Mouse (Mus musculus): ENCODE measurements around the gene Zkscan4.

The Zkscan4 gene

GRCm38 (mm10) chr13:21530136-21530535, 51.4 kb downstream of the Zkscan4 start:
- no peak for DNase-seq (ENCODE audit: low spot score)

DNA sequence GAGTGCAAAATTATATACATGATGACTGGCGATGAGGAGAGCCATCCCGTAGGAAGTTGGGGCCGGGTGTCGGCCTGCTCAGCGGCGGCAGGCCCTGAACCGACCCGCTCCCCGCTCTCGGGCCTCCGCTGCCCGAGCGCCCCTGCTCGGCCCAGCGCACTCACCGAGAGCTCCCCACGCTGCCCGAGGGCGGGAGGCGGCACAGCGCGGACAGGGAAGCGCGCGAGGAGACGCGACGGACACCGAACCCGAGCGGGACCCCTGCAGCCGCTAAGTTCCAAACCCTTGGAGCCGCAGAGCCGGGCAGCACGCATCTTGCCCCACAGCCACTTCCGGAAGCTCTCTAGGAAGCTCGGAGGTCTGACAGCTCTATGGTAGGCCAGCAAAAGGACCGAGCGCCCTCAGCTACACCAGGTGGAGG, 52.1 kb downstream of the Zkscan4 start, which contains the start of gene Zkscan8:
TSS of gene Zkscan8 (minus strand) at position 340 of the 421 bp plus-strand sequence.
- peak; percentile 84 for DNase-seq (ENCODE audit: low spot score)

Data from layer of hippocampus, adult 11-12 months (tissue).